Mouse (Mus musculus) embryonic facial prominence, embryonic 14.5 days (tissue): ENCODE measurements at regions not wholly inside any gene's neighbourhood (a gene's known extent, or its start where the extent isn't known, plus 50 kb on each side); places are given as distances from the start of the nearest gene placed in this dataset.

Source experiments
- ATAC-seq: fragments of 200-750 bp; cut with Nextera tagmentation; 2 replicates; pipeline ENCODE4 v1.8.0; 2017; ENCODE audit warnings: low read depth, moderate number of reproducible peaks, moderate TSS enrichment
- DNase-seq: peaks from one replicate; pipeline ENCODE4 v3.0.0-alpha.2; 2015; ENCODE audit warnings: low spot score
- H3K27ac ChIP-seq: fragments of 300-500 bp; sonication (generic); replicated peaks from 2 replicates; pipeline ENCODE4 v1.5.1; 2014; ENCODE audit warnings: low read depth, mild to moderate bottlenecking, low read length, moderate library complexity
- H3K27me3 ChIP-seq: fragments of 300-500 bp; sonication (generic); replicated peaks from 2 replicates; pipeline ENCODE4 v1.6.1; 2014; ENCODE audit warnings: low read length; ENCODE audit not compliant: control insufficient read depth, insufficient read depth
- H3K36me3 ChIP-seq: fragments of 300-500 bp; sonication (generic); 2 replicates; pipeline ENCODE4 v1.6.1; 2014; ENCODE audit warnings: low read length, mixed read lengths; ENCODE audit not compliant: control insufficient read depth, insufficient read depth
- H3K4me1 ChIP-seq: fragments of 300-500 bp; sonication (generic); 2 replicates; pipeline ENCODE4 v1.6.1; 2014; ENCODE audit warnings: antibody characterized with exemption, low read length; ENCODE audit not compliant: control insufficient read depth, insufficient read depth
- H3K4me2 ChIP-seq: fragments of 300-500 bp; sonication (generic); 2 replicates; pipeline ENCODE4 v1.6.1; 2014; ENCODE audit warnings: low read depth, mild to moderate bottlenecking, low read length, moderate library complexity, mixed read lengths
- H3K4me3 ChIP-seq: fragments of 300-500 bp; sonication (generic); 2 replicates; pipeline ENCODE4 v1.5.1; 2014; ENCODE audit warnings: low read depth, mild to moderate bottlenecking, low read length
- H3K9ac ChIP-seq: fragments of 300-500 bp; sonication (generic); 2 replicates; pipeline ENCODE4 v1.6.1; 2014; ENCODE audit warnings: low read depth, mild to moderate bottlenecking, low read length, moderate library complexity, mixed read lengths
- H3K9me3 ChIP-seq: fragments of 300-500 bp; sonication (generic); 2 replicates; pipeline ENCODE4 v1.6.1; 2016; ENCODE audit warnings: low read length; ENCODE audit not compliant: control insufficient read depth
- WGBS: fragments of 180-500 bp; shearing (Covaris S2); extraction: QIAGEN DNeasy Blood & Tissue Kit; methylation state at CpG from one replicate; pipeline ENCODE4 v1.1.7; 2014; 5-methylcytosine and 5-hydroxymethylcytosine counted together

DNA sequence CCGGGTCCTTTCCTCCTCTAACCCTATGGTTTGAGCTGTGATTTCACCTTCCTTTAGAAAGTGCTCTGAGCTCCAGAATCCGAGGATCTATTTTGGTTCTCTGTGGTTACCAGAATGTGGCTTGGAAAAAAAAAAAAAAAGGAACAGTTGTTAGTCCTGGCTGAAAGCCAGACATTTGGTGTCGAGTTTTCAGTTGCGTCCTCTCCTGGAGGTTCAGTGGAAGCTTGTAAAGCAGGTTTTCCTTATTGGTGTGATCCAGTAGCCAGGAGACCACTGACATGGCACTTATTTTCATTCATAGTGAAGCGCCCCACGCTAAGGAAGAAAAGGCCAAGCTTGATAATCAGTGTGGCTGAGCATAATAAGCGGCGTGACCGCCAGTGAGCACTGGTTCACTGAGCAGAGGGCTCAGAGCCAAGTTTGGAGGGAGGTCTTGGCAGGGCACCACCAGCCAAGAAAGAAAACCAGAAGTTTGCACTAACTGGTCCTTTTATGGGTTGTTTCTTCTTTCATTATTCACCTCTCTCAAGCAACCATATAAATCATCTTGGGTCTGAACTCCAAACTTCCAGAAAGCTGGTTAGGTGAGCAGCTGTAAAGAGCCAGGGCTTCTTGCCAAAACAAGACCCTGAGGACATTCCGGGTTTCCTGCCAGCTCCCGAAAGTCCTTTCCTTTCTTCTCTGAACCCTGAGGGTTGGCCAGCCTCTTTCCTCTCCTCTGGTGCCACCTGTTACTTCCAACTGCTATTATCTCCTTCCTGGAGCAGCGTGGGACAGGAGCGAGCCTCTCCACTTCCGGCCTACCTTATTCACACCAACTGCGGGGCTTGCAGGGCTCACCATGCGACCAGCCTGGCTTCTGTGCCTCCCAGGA, 436.0 kb downstream of the Zfp704 start:
- Histone ChIP-seq H3K9me3 (no peaks in the 10 kb centered on the region), H3K27ac (peak overlapping the region; percentile 63), H3K4me2 (peak overlapping the region; percentile 40), H3K4me1 (peaks cover 13% of the 10 kb centered on the region), H3K36me3 (no peaks in the 10 kb centered on the region), H3K4me3 (no peak overlapping the region), H3K9ac (0 out of 2 replicates have a peak overlapping the region, but pooled peaks have one; percentile 9), H3K27me3 (no peaks in the 10 kb centered on the region)
- WGBS: 26% methylated on average over 16 of the region's 16 CpGs
- ATAC-seq: peak; percentile 87
- peak; percentile 92 for DNase-seq

- H3K36me3 ChIP-seq: no peaks in the 10 kb centered on the region
- H3K27me3 ChIP-seq: no peaks in the 10 kb centered on the region
- no peaks in the 10 kb centered on the region for H3K9me3 ChIP-seq
- H3K4me1 ChIP-seq: peaks cover 13% of the 10 kb centered on the region
- DNase-seq: no peak
- no peak for ATAC-seq
- H3K4me3 ChIP-seq: no peak overlapping the region
- no peak overlapping the region for H3K27ac ChIP-seq
- H3K4me2 ChIP-seq: no peak overlapping the region
- H3K9ac ChIP-seq: no peak overlapping the region
- WGBS: 24% methylated on average over 1 of the region's 1 CpGs
Measured at GRCm38 (mm10) chr3:9171970-9172369, 437.9 kb downstream of the Zfp704 start.

DNA sequence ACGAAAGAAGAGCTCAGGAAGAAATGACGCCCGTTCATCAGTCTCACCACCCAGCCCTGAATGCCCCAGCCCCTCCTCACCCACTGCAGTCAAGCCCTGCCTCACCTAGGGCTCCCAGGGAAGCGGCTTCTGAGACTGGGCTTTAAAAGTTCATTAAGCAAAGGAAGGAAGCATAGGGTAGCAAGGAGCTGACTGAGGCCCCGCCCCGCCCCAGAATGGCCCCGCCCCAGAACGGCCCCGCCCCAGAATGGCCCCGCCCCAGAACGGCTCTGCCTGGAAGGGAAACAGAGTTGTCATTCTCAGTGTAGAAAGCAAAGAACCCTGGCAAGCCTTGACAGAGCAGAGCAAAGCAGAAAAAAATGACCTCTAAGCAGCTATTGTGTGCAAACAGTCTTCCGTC, 440.9 kb downstream of the Zfp704 start:
- H3K4me2 ChIP-seq: no peak overlapping the region
- ATAC-seq (no peak), DNase-seq (no peak)
- WGBS: 63% methylated on average over 12 of the region's 12 CpGs
- H3K4me3 ChIP-seq: no peak overlapping the region
- H3K9ac ChIP-seq: no peak overlapping the region
- no peaks in the 10 kb centered on the region for H3K36me3 ChIP-seq
- H3K4me1 ChIP-seq: peaks cover 11% of the 10 kb centered on the region
- H3K9me3 ChIP-seq: no peaks in the 10 kb centered on the region
- no peak overlapping the region for H3K27ac ChIP-seq
- no peaks in the 10 kb centered on the region for H3K27me3 ChIP-seq

DNA sequence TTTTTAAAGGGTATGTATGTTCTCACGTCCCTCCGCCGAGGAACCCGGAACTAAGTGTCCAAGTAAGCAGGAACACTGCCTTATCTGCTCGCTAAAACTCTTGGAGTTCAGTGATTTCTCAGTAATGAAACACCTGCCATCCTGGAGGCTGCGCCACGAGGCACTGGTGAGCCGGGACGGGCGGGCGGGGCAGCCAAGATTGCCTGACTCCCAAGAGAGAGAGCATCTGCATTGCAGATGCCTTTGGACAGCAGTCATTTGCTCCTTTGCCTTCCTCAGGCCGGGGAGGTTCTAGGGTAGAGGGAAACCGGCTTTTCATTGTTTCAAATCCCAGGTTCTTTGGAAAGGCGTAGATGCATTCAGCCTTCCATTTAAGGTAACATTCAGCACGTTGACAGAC, 450.8 kb downstream of the Zfp704 start:
- no peaks in the 10 kb centered on the region for H3K9me3 ChIP-seq
- H3K27me3 ChIP-seq: no peaks in the 10 kb centered on the region
- 26% methylated on average over 15 of the region's 15 CpGs for WGBS
- no peak overlapping the region for H3K4me3 ChIP-seq
- H3K4me1 ChIP-seq: no peaks in the 10 kb centered on the region
- no peaks in the 10 kb centered on the region for H3K36me3 ChIP-seq
- H3K9ac ChIP-seq: no peak overlapping the region
- ATAC-seq: no peak
- H3K27ac ChIP-seq: no peak overlapping the region
- no peak overlapping the region for H3K4me2 ChIP-seq
- no peak for DNase-seq

DNA sequence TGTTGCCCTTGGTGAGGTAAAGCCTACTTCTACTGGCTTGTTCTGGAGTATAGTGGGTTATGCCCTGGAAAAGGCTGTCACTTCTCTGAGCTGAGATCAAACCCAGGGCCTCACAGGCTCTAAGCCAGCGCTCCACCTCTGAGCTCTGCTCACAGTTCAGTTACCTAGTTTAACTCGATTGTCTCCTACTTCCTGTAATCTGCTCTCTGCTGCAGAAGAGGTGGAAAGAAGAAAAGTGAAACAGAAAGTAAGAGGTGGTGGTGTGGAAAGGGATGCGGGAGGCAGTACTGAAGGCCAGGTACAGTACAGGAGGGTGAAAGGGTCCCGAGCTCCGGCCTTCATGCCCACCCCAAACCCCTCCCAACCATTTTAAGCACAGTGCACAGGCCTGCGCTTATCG, 455.7 kb downstream of the Zfp704 start:
- no peaks in the 10 kb centered on the region for H3K9me3 ChIP-seq
- H3K36me3 ChIP-seq: no peaks in the 10 kb centered on the region
- DNase-seq (no peak), ATAC-seq (no peak)
- H3K4me2 ChIP-seq: no peak overlapping the region
- H3K4me1 ChIP-seq: no peaks in the 10 kb centered on the region
- H3K27me3 ChIP-seq: no peaks in the 10 kb centered on the region
- H3K4me3 ChIP-seq: no peak overlapping the region
- no peak overlapping the region for H3K9ac ChIP-seq
- H3K27ac ChIP-seq: no peak overlapping the region
- 75% methylated on average over 7 of the region's 7 CpGs for WGBS

GRCm38 (mm10) chr3:9153690-9154089, 456.2 kb downstream of the Zfp704 start:
- H3K4me1 ChIP-seq: no peaks in the 10 kb centered on the region
- peak; percentile 36 for DNase-seq
- no peak overlapping the region for H3K27ac ChIP-seq
- no peak overlapping the region for H3K4me2 ChIP-seq
- H3K4me3 ChIP-seq: no peak overlapping the region
- H3K9me3 ChIP-seq: no peaks in the 10 kb centered on the region
- 20% methylated on average over 5 of the region's 5 CpGs for WGBS
- no peaks in the 10 kb centered on the region for H3K27me3 ChIP-seq
- ATAC-seq: no peak
- H3K36me3 ChIP-seq: no peaks in the 10 kb centered on the region
- H3K9ac ChIP-seq: no peak overlapping the region

GRCm38 (mm10) chr3:9152256-9152655, 457.6 kb downstream of the Zfp704 start:
- 13% methylated on average over 1 of the region's 1 CpGs for WGBS
- no peak for DNase-seq

DNA sequence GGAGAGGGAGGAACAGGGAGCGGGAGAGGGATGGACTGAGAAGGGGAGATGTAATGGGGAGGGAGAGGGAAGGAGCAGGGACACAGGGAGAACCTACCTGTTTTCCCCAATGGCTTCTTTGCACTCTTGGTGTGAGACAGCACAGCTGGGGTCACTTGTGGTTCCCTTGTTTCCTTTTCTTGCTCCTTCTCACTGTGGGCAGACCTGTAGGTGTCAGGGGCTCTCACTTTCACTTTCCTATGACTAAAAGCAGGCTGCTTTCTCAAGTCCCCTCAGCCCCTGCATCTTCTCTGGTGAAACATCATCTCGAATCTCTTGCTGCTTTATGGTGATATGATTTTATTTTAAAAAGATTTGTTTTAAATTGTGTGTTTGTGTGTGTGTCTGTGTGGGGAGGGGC, 458.3 kb downstream of the Zfp704 start:
- no peaks in the 10 kb centered on the region for H3K9me3 ChIP-seq
- WGBS: 68% methylated on average over 2 of the region's 2 CpGs
- DNase-seq: no peak
- no peaks in the 10 kb centered on the region for H3K4me1 ChIP-seq
- no peak overlapping the region for H3K9ac ChIP-seq
- H3K4me3 ChIP-seq: no peak overlapping the region
- no peaks in the 10 kb centered on the region for H3K36me3 ChIP-seq
- no peak overlapping the region for H3K4me2 ChIP-seq
- no peak for ATAC-seq
- H3K27me3 ChIP-seq: no peaks in the 10 kb centered on the region
- H3K27ac ChIP-seq: no peak overlapping the region

More at GRCm38 (mm10) chr3:9152256-9152655, 457.6 kb downstream of the Zfp704 start:
- Histone ChIP-seq H3K27me3 (no peaks in the 10 kb centered on the region), H3K27ac (no peak overlapping the region), H3K9ac (no peak overlapping the region), H3K4me1 (no peaks in the 10 kb centered on the region), H3K9me3 (no peaks in the 10 kb centered on the region), H3K4me3 (no peak overlapping the region), H3K4me2 (no peak overlapping the region), H3K36me3 (no peaks in the 10 kb centered on the region)
- no peak for ATAC-seq

DNA sequence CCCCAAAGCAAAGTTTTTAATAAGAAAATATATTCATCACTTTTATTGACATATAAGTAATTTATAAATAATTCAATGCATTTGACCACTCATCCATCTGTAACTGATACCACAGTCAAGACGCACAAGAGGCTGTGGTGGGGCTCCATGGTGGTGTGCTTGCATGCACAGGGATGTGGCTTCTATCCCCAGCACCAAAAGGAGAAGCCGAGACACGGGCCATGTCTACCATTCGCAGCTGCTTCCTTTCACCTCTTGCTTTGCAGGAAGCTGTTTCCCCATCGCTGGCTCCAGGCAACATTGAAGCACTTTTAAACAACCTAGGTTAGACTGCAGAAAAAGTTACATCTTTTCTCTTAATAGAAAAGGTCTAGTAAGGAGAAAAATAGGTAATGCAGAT, 461.3 kb downstream of the Zfp704 start:
- Histone ChIP-seq H3K27me3 (no peaks in the 10 kb centered on the region), H3K9me3 (no peaks in the 10 kb centered on the region), H3K27ac (no peak overlapping the region), H3K4me1 (no peaks in the 10 kb centered on the region), H3K9ac (no peak overlapping the region), H3K4me3 (no peak overlapping the region), H3K4me2 (no peak overlapping the region), H3K36me3 (no peaks in the 10 kb centered on the region)
- DNase-seq (no peak), ATAC-seq (no peak)
- 87% methylated on average over 5 of the region's 5 CpGs for WGBS
